Mouse (Mus musculus): ENCODE measurements around the gene Psrc1. TPM values are rescaled to one million over a fixed set of nuclear protein-coding genes. Genes with fewer than 3 reads are reported as not detected.

Psrc1 gene
- polyA plus RNA-seq, 1 experiment from 2014 or later, result 21.9 TPM

DNA sequence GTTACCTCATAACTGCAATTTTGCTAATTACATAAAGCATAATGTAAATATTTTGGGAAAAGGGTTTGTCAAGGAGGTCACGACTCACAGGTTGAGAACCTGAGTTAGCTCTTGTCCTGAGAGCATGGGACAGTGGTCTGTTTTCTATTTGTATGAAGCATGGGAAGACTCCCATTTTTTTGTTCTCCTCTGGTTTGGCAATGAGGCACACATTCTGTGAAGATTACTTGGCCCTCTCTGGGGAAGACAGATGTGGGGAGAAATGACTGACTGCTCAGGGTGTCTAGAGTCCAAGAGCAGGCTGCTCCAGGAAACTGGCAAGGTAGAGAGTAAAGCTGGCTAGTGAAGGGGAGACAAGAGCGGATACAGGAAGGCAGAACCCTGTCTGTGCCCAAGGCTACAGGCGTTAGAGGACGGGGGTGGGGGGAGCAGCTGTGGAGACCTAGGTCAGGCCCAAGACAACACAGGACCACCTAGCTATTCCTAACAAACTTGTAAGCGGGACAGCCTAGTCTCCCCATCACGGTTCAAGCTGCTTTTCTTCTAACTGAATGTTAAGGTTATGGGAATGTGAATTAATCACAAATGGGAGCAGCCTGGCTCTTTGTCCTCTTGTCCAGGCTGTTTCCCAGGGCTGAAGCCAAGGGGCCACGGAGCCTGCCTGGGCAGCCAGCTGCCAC lies 41.4 kb downstream of the Psrc1 start:
- ATAC-seq (replicated peaks; ENCODE audit: extremely low read depth, insufficient read depth, low FRiP score), result no peak

DNA sequence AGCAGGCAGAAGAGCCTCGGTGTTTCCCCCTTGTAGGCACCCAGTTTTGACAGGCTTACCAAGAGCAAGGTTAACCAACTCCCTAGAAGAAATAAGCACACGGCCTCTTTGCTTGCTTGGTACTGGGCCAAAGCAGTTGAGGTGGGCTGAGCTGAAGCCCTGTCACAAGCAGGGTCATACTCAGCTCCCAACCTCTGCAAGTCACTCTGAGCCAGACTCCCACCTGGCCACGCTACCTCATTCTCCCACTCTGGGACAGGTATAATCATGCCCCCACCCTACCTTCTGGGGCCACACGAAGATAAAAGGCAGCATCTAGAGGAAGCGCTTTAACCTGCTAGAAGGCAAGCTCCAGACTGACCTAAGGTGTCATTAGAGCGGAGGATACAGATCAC lies 42.0 kb downstream of the Psrc1 start:
- Histone ChIP-seq H3K4me2 (ENCODE audit: low read depth, low read length) (no peak overlapping the region), H3K27me3 (ENCODE audit: control insufficient read depth, insufficient read depth, low read length) (no peaks in the 10 kb centered on the region), H3K36me3 (ENCODE audit: control insufficient read depth, insufficient read depth) (peaks cover 39% of the 10 kb centered on the region), H3K27ac (ENCODE audit: low read length) (no peak overlapping the region), H3K4me1 (ENCODE audit: control insufficient read depth, insufficient read depth, low read length) (peaks cover 9% of the 10 kb centered on the region), H3K9me3 (replicated peaks; ENCODE audit: control insufficient read depth, low read length) (no peaks in the 10 kb centered on the region), H3K9ac (ENCODE audit: low read length) (no peak overlapping the region), H3K4me3 (ENCODE audit: low read length) (no peak overlapping the region)
- WGBS, result 78% methylated on average over 6 of the region's 6 CpGs
- no peak for ATAC-seq (replicated peaks; ENCODE audit: extremely low read depth, insufficient read depth, low FRiP score)

More for the DNA sequence above, 41.4 kb downstream of the Psrc1 start:
- Histone ChIP-seq H3K9me3 (replicated peaks; ENCODE audit: control insufficient read depth, low read length) (no peaks in the 10 kb centered on the region), H3K4me3 (ENCODE audit: low read length) (no peak overlapping the region), H3K27me3 (ENCODE audit: control insufficient read depth, insufficient read depth, low read length) (no peaks in the 10 kb centered on the region), H3K36me3 (ENCODE audit: control insufficient read depth, insufficient read depth) (peaks cover 39% of the 10 kb centered on the region), H3K4me2 (ENCODE audit: low read depth, low read length) (no peak overlapping the region), H3K9ac (ENCODE audit: low read length) (no peak overlapping the region), H3K27ac (ENCODE audit: low read length) (no peak overlapping the region), H3K4me1 (ENCODE audit: control insufficient read depth, insufficient read depth, low read length) (peaks cover 9% of the 10 kb centered on the region)
- 80% methylated on average over 7 of the region's 7 CpGs for WGBS

DNA sequence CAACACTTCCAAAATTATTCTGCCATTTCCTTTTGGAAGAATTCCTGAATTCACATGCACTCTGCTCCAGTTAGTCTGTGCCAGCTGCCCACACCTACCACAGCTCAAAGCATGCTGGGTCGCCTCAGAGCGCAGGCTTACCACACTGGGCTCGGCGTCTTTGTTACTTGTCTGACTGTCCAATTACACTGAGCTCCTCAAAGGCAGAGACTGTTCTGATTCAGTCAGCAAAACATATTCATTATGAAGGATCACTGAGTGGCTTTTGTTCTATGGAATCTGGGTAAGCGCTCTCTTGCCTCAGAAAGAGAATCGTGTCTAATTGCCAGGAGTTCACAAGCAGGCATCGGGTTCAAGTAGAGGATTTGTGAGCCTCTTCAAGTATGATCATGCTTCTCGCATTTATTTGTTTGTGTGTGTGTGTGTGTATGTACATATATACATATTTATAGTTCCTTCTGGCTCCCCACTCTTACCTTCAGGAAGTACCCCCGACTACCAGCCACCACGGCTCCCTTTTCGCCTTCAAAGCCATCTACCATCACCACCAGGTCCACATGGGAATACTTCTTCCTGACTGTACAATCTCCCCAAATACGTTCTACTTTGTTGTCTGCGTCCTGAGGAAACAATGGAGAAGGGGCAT lies 49.0 kb downstream of the Psrc1 start:
- no peaks in the 10 kb centered on the region for H3K27me3 ChIP-seq (ENCODE audit: control insufficient read depth, insufficient read depth, low read length)
- H3K9ac ChIP-seq (ENCODE audit: low read length), result no peak overlapping the region
- no peak overlapping the region for H3K27ac ChIP-seq (ENCODE audit: low read length)
- H3K4me1 ChIP-seq (ENCODE audit: control insufficient read depth, insufficient read depth, low read length), result no peaks in the 10 kb centered on the region
- no peak overlapping the region for H3K4me3 ChIP-seq (ENCODE audit: low read length)
- WGBS, result 87% methylated on average over 13 of the region's 13 CpGs
- no peaks in the 10 kb centered on the region for H3K9me3 ChIP-seq (replicated peaks; ENCODE audit: control insufficient read depth, low read length)
- peaks cover 50% of the 10 kb centered on the region for H3K36me3 ChIP-seq (ENCODE audit: control insufficient read depth, insufficient read depth)
- no peak overlapping the region for H3K4me2 ChIP-seq (ENCODE audit: low read depth, low read length)
- ATAC-seq (replicated peaks; ENCODE audit: extremely low read depth, insufficient read depth, low FRiP score), result no peak

GRCm38 (mm10) chr3:108433188-108433880 lies 49.7 kb downstream of the Psrc1 start:
- WGBS, result 66% methylated on average over 18 of the region's 18 CpGs
- no peak overlapping the region for H3K27ac ChIP-seq (ENCODE audit: low read length)
- ATAC-seq (replicated peaks; ENCODE audit: extremely low read depth, insufficient read depth, low FRiP score), result no peak; the same call in 1 of the 2 replicates

GRCm38 (mm10) chr3:108433881-108434495 lies 50.3 kb downstream of the Psrc1 start:
- no peak overlapping the region for H3K9ac ChIP-seq (ENCODE audit: low read length)
- no peaks in the 10 kb centered on the region for H3K9me3 ChIP-seq (replicated peaks; ENCODE audit: control insufficient read depth, low read length)
- no peaks in the 10 kb centered on the region for H3K27me3 ChIP-seq (ENCODE audit: control insufficient read depth, insufficient read depth, low read length)
- H3K36me3 ChIP-seq (ENCODE audit: control insufficient read depth, insufficient read depth), result peaks cover 37% of the 10 kb centered on the region
- no peak overlapping the region for H3K27ac ChIP-seq (ENCODE audit: low read length)
- H3K4me3 ChIP-seq (ENCODE audit: low read length), result no peak overlapping the region
- 65% methylated on average over 19 of the region's 19 CpGs for WGBS
- no peaks in the 10 kb centered on the region for H3K4me1 ChIP-seq (ENCODE audit: control insufficient read depth, insufficient read depth, low read length)
- no peak overlapping the region for H3K4me2 ChIP-seq (ENCODE audit: low read depth, low read length)
- ATAC-seq (replicated peaks; ENCODE audit: extremely low read depth, insufficient read depth, low FRiP score), result no peak

More at GRCm38 (mm10) chr3:108433188-108433880, 49.7 kb downstream of the Psrc1 start:
- H3K27me3 ChIP-seq (ENCODE audit: control insufficient read depth, insufficient read depth, low read length), result no peaks in the 10 kb centered on the region
- H3K9me3 ChIP-seq (replicated peaks; ENCODE audit: control insufficient read depth, low read length), result no peaks in the 10 kb centered on the region
- H3K4me1 ChIP-seq (ENCODE audit: control insufficient read depth, insufficient read depth, low read length), result no peaks in the 10 kb centered on the region
- no peak overlapping the region for H3K4me3 ChIP-seq (ENCODE audit: low read length)
- H3K9ac ChIP-seq (ENCODE audit: low read length), result no peak overlapping the region
- H3K36me3 ChIP-seq (ENCODE audit: control insufficient read depth, insufficient read depth), result peaks cover 44% of the 10 kb centered on the region
- no peak overlapping the region for H3K4me2 ChIP-seq (ENCODE audit: low read depth, low read length)

GRCm38 (mm10) chr3:108435701-108436379 lies 52.2 kb downstream of the Psrc1 start:
- H3K27me3 ChIP-seq (ENCODE audit: control insufficient read depth, insufficient read depth, low read length), result no peaks in the 10 kb centered on the region
- H3K4me3 ChIP-seq (ENCODE audit: low read length), result no peak overlapping the region
- no peak overlapping the region for H3K9ac ChIP-seq (ENCODE audit: low read length)
- no peak overlapping the region for H3K4me2 ChIP-seq (ENCODE audit: low read depth, low read length)
- no peaks in the 10 kb centered on the region for H3K9me3 ChIP-seq (replicated peaks; ENCODE audit: control insufficient read depth, low read length)
- H3K27ac ChIP-seq (ENCODE audit: low read length), result peak overlapping the region; percentile 60
- no peaks in the 10 kb centered on the region for H3K4me1 ChIP-seq (ENCODE audit: control insufficient read depth, insufficient read depth, low read length)
- H3K36me3 ChIP-seq (ENCODE audit: control insufficient read depth, insufficient read depth), result peaks cover 31% of the 10 kb centered on the region
- WGBS, result 75% methylated on average over 17 of the region's 17 CpGs
- ATAC-seq (replicated peaks; ENCODE audit: extremely low read depth, insufficient read depth, low FRiP score), result peak; percentile 83

DNA sequence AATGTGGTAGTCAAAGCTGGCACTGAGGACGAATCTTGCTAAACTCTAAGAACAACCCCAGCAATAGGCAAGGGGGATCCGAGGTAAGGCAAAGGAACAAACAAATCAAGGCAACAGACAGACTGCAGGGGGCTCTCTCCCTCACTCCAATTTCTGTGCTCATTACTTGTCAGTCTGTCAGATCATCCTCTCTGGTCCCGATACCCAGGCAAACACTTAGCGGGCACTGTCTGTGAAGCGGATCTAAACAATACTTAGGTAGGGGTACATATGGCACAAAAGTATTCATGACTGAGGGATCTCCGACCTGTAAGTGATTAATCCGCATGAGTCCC lies 52.7 kb downstream of the Psrc1 start:
- Histone ChIP-seq H3K36me3 (ENCODE audit: control insufficient read depth, insufficient read depth) (peaks cover 28% of the 10 kb centered on the region), H3K4me1 (ENCODE audit: control insufficient read depth, insufficient read depth, low read length) (no peaks in the 10 kb centered on the region), H3K27ac (ENCODE audit: low read length) (peak overlapping the region; percentile 30), H3K4me2 (ENCODE audit: low read depth, low read length) (no peak overlapping the region), H3K9me3 (replicated peaks; ENCODE audit: control insufficient read depth, low read length) (no peaks in the 10 kb centered on the region), H3K9ac (ENCODE audit: low read length) (no peak overlapping the region), H3K27me3 (ENCODE audit: control insufficient read depth, insufficient read depth, low read length) (no peaks in the 10 kb centered on the region), H3K4me3 (ENCODE audit: low read length) (no peak overlapping the region)
- ATAC-seq (replicated peaks; ENCODE audit: extremely low read depth, insufficient read depth, low FRiP score), result no peak
- WGBS, result 79% methylated on average over 7 of the region's 7 CpGs
